Mouse (Mus musculus): ENCODE results near the gene Gm6904. TPM values are rescaled to one million over a fixed set of nuclear protein-coding genes. Genes with fewer than 3 reads are reported as not detected.

The Gm6904 gene
- polyA plus RNA-seq, 1 experiment from 2014 or later: not detected

- no peaks in the 10 kb centered on the region for H3K27me3 ChIP-seq (replicated peaks; ENCODE audit: control insufficient read depth, insufficient read depth, low read length)
- H3K4me1 ChIP-seq (replicated peaks; ENCODE audit: control insufficient read depth, insufficient read depth, low read length): no peaks in the 10 kb centered on the region
- no peak overlapping the region for H3K4me3 ChIP-seq (replicated peaks; ENCODE audit: low read length)
- ATAC-seq: no peak
- H3K9ac ChIP-seq (replicated peaks; ENCODE audit: low read depth, low read length): no peak overlapping the region
- no peak overlapping the region for H3K4me2 ChIP-seq (ENCODE audit: low read length)
- no peaks in the 10 kb centered on the region for H3K9me3 ChIP-seq (ENCODE audit: control insufficient read depth, low read length)
- H3K27ac ChIP-seq (ENCODE audit: low read length): no peak overlapping the region
- WGBS: 95% methylated on average over 11 of the region's 11 CpGs
- H3K36me3 ChIP-seq (ENCODE audit: control insufficient read depth, insufficient read depth): peaks cover 52% of the 10 kb centered on the region
Measured at GRCm38 (mm10) chr14:59226240-59226639, 33.8 kb downstream of the Gm6904 start.

DNA sequence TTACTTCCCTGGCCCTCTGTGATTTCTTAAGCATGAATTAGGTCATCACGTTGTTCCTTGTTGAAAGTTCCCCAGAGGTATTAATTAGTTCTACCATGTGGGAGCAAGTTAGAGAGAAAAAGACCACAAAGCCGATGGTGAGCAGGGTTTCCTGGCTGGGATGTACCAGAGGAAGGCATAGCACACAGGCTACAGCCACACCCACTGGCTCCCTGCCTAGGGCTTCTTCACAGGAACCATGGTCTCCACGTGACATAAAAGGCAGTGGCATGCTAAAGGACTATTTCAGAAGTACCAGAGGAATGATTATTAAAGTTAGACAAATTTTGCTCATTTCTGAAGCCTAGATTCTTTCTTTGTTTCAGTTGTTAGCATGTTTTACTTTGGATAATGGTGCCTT, 40.8 kb downstream of the Gm6904 start:
- no peaks in the 10 kb centered on the region for H3K27me3 ChIP-seq (replicated peaks; ENCODE audit: control insufficient read depth, insufficient read depth, low read length)
- no peak overlapping the region for H3K27ac ChIP-seq (ENCODE audit: low read length)
- peaks cover 18% of the 10 kb centered on the region for H3K36me3 ChIP-seq (ENCODE audit: control insufficient read depth, insufficient read depth)
- H3K4me2 ChIP-seq (ENCODE audit: low read length): no peak overlapping the region
- no peaks in the 10 kb centered on the region for H3K4me1 ChIP-seq (replicated peaks; ENCODE audit: control insufficient read depth, insufficient read depth, low read length)
- H3K9ac ChIP-seq (replicated peaks; ENCODE audit: low read depth, low read length): no peak overlapping the region
- WGBS: 75% methylated on average over 3 of the region's 3 CpGs
- no peak overlapping the region for H3K4me3 ChIP-seq (replicated peaks; ENCODE audit: low read length)
- no peak for ATAC-seq
- no peaks in the 10 kb centered on the region for H3K9me3 ChIP-seq (ENCODE audit: control insufficient read depth, low read length)

GRCm38 (mm10) chr14:59209816-59210215, 50.2 kb downstream of the Gm6904 start:
- H3K4me2 ChIP-seq (ENCODE audit: low read length): no peak overlapping the region
- peaks cover 18% of the 10 kb centered on the region for H3K4me1 ChIP-seq (replicated peaks; ENCODE audit: control insufficient read depth, insufficient read depth, low read length)
- peaks cover 7% of the 10 kb centered on the region for H3K36me3 ChIP-seq (ENCODE audit: control insufficient read depth, insufficient read depth)
- no peak overlapping the region for H3K27ac ChIP-seq (ENCODE audit: low read length)
- no peaks in the 10 kb centered on the region for H3K27me3 ChIP-seq (replicated peaks; ENCODE audit: control insufficient read depth, insufficient read depth, low read length)
- H3K9me3 ChIP-seq (ENCODE audit: control insufficient read depth, low read length): no peaks in the 10 kb centered on the region
- no peak for ATAC-seq
- no peak overlapping the region for H3K4me3 ChIP-seq (replicated peaks; ENCODE audit: low read length)
- 91% methylated on average over 2 of the region's 2 CpGs for WGBS
- no peak overlapping the region for H3K9ac ChIP-seq (replicated peaks; ENCODE audit: low read depth, low read length)

GRCm38 (mm10) chr14:59209003-59209402, 51.0 kb downstream of the Gm6904 start:
- H3K27me3 ChIP-seq (replicated peaks; ENCODE audit: control insufficient read depth, insufficient read depth, low read length): no peaks in the 10 kb centered on the region
- H3K4me1 ChIP-seq (replicated peaks; ENCODE audit: control insufficient read depth, insufficient read depth, low read length): peaks cover 27% of the 10 kb centered on the region
- ATAC-seq: no peak
- no peak overlapping the region for H3K4me2 ChIP-seq (ENCODE audit: low read length)
- no peaks in the 10 kb centered on the region for H3K9me3 ChIP-seq (ENCODE audit: control insufficient read depth, low read length)
- H3K36me3 ChIP-seq (ENCODE audit: control insufficient read depth, insufficient read depth): peaks cover 7% of the 10 kb centered on the region
- no peak overlapping the region for H3K27ac ChIP-seq (ENCODE audit: low read length)
- no peak overlapping the region for H3K4me3 ChIP-seq (replicated peaks; ENCODE audit: low read length)
- H3K9ac ChIP-seq (replicated peaks; ENCODE audit: low read depth, low read length): no peak overlapping the region
- WGBS: 92% methylated on average over 7 of the region's 7 CpGs

DNA sequence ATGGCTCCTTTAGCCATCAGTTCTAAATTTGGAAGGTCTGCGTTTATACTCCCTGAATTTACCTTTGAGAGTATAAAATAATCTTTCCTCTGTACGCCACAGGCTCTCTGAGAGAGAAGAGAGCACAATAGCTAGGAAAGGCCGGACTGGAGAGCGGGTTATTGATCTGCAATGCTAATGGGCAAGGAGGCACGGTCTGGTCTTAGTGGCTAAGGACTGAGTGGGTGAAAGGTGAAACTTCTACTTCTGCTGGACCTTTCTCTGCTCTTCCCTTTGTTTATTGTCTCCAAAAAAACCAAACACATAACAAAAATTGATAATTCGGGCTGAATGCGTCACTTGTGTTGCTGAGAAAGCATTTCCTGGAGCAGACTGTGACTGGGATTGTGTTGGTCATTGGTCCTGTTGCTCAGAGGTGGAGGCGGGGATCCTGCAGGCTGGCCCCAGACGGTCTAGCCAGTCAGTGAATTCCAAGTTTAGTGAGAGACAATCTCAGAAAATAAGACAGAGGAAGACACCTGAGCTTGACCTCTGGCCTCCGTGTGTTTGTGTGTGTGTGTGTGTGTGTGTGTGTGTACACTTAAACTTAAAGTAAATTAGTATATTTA, 53.9 kb downstream of the Gm6904 start:
- Histone ChIP-seq H3K27me3 (replicated peaks; ENCODE audit: control insufficient read depth, insufficient read depth, low read length) (no peaks in the 10 kb centered on the region), H3K4me1 (replicated peaks; ENCODE audit: control insufficient read depth, insufficient read depth, low read length) (peaks cover 38% of the 10 kb centered on the region), H3K9ac (replicated peaks; ENCODE audit: low read depth, low read length) (0 out of 2 replicates have a peak overlapping the region, but pooled peaks have one; percentile 25), H3K27ac (ENCODE audit: low read length) (no peak overlapping the region), H3K9me3 (ENCODE audit: control insufficient read depth, low read length) (no peaks in the 10 kb centered on the region), H3K4me2 (ENCODE audit: low read length) (no peak overlapping the region), H3K4me3 (replicated peaks; ENCODE audit: low read length) (no peak overlapping the region), H3K36me3 (ENCODE audit: control insufficient read depth, insufficient read depth) (no peaks in the 10 kb centered on the region)
- ATAC-seq: no peak
- WGBS: 41% methylated on average over 10 of the region's 10 CpGs

DNA sequence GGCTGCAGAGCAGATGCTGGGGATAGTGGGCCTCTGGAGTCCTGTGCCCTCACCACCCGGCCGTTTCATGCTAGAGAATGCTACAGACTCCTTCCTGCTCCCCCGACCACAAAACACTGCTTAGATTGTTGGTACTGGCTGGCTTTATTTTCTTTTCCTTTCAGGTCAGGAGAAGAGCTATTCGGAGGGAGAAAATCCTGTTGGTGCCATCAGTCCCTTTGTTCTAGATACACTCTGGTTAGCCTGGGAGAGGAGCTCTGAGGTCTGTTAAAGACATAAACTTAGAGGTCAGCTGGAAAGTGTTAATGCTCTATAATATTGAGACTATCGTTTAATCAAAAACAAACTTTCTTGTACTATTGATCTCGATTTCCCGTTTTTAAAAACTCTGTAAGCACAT, 54.6 kb downstream of the Gm6904 start:
- H3K4me3 ChIP-seq (replicated peaks; ENCODE audit: low read length): no peak overlapping the region
- 29% methylated on average over 7 of the region's 7 CpGs for WGBS
- ATAC-seq: no peak
- H3K27ac ChIP-seq (ENCODE audit: low read length): no peak overlapping the region
- H3K9ac ChIP-seq (replicated peaks; ENCODE audit: low read depth, low read length): peak overlapping the region; percentile 27
- H3K27me3 ChIP-seq (replicated peaks; ENCODE audit: control insufficient read depth, insufficient read depth, low read length): no peaks in the 10 kb centered on the region
- H3K4me1 ChIP-seq (replicated peaks; ENCODE audit: control insufficient read depth, insufficient read depth, low read length): peaks cover 39% of the 10 kb centered on the region
- H3K4me2 ChIP-seq (ENCODE audit: low read length): peak overlapping the region; percentile 24
- no peaks in the 10 kb centered on the region for H3K9me3 ChIP-seq (ENCODE audit: control insufficient read depth, low read length)
- no peaks in the 10 kb centered on the region for H3K36me3 ChIP-seq (ENCODE audit: control insufficient read depth, insufficient read depth)

DNA sequence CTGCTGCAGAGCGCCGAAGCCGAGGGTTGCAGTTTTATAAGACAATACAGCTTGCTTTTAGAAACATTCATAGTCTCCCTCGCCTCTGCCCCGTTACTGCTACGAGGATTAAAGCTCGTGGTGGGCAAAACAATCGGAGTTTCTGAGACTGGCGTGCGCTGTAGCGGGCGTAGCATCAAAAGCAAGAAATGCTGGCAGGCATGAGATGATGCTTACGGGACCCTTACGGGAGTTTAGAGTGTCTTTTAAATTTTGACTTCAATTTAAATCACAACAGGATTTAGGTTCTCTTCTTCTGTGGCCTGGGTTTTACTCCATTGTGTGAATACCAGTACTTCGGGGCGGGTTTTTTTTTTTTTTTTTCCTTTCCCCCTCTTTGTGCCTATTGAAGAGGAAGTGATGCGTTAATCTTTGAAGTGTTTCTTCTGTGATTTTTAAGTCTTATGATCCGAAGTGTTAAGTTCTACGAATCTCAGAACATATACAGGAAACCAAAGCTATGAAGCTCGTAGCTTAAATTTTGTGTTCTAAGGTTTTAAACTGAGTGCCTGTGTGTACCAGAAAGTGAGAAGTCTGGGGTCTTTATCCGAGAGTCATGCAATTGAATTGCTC, 58.3 kb downstream of the Gm6904 start:
- Histone ChIP-seq H3K27ac (ENCODE audit: low read length) (peak overlapping the region; percentile 97), H3K9me3 (ENCODE audit: control insufficient read depth, low read length) (no peaks in the 10 kb centered on the region), H3K4me3 (replicated peaks; ENCODE audit: low read length) (peak overlapping the region; percentile 97), H3K4me1 (replicated peaks; ENCODE audit: control insufficient read depth, insufficient read depth, low read length) (peaks cover 36% of the 10 kb centered on the region), H3K36me3 (ENCODE audit: control insufficient read depth, insufficient read depth) (no peaks in the 10 kb centered on the region), H3K4me2 (ENCODE audit: low read length) (peak overlapping the region; percentile 96), H3K9ac (replicated peaks; ENCODE audit: low read depth, low read length) (peak overlapping the region; percentile 98), H3K27me3 (replicated peaks; ENCODE audit: control insufficient read depth, insufficient read depth, low read length) (no peaks in the 10 kb centered on the region)
- WGBS: under 1% methylated on average over 21 of the region's 21 CpGs
- no peak for ATAC-seq

GRCm38 (mm10) chr14:59200711-59201603, 59.1 kb downstream of the Gm6904 start, which contains the start of gene Rcbtb1:
Gene Rcbtb1, plus strand, starts transcription at chr14:59201209.
- Histone ChIP-seq H3K36me3 (ENCODE audit: control insufficient read depth, insufficient read depth) (no peaks in the 10 kb centered on the region), H3K4me1 (replicated peaks; ENCODE audit: control insufficient read depth, insufficient read depth, low read length) (peaks cover 31% of the 10 kb centered on the region), H3K9me3 (ENCODE audit: control insufficient read depth, low read length) (no peaks in the 10 kb centered on the region), H3K4me3 (replicated peaks; ENCODE audit: low read length) (peak within 1 kb of the TSS; percentile 97), H3K4me2 (ENCODE audit: low read length) (peak within 1 kb of the TSS; percentile 96), H3K27me3 (replicated peaks; ENCODE audit: control insufficient read depth, insufficient read depth, low read length) (no peaks in the 10 kb centered on the region), H3K9ac (replicated peaks; ENCODE audit: low read depth, low read length) (peak within 1 kb of the TSS; percentile 98), H3K27ac (ENCODE audit: low read length) (peak within 1 kb of the TSS; percentile 97)
- peak; percentile 96 for ATAC-seq
- WGBS: under 1% methylated on average over 92 of the region's 96 CpGs
